Mouse (Mus musculus) thymus, adult 18-20 months (tissue): ENCODE data around the gene D930048N14Rik.
A peak's percentile ranks its signal among the peaks of the same experiment; 100 is the strongest.
"Not testable (repeated sequence)": the region's sequence is repeated elsewhere in the genome, so short reads cannot be mapped to it uniquely, and the experiment has no call there.

Experiments used
- DNase-seq, 2 experiments: peaks; one replicate each; pipeline ENCODE4 v3.0.0; 2022; ENCODE audit warnings: mixed read lengths in 2 of 2

Gene D930048N14Rik

GRCm38 (mm10) chr11:51629651-51630314, 21.0 kb upstream of the D930048N14Rik start:
- DNase-seq = no peak

- DNase-seq = no peak
Measured at GRCm38 (mm10) chr11:51632130-51632753, 18.5 kb upstream of the D930048N14Rik start.

DNA sequence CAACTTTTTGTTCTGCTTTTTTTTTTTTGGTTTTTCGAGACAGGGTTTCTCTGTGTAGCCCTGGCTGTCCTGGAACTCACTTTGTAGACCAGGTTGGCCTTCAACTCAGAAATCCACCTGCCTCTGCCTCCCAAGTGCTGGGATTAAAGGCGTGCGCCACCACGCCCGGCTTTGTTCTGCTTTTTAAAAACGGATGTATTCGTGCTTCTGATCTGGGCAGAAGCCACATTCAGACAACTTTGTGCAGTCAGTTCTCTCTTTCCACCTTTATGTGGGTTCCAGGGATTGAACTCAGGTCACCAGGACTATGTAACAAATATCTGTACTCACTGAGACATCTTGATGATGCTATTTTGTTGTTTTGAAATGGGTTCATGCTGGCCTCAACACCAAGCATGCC, 17.6 kb upstream of the D930048N14Rik start:
- DNase-seq = not testable (repeated sequence)

DNA sequence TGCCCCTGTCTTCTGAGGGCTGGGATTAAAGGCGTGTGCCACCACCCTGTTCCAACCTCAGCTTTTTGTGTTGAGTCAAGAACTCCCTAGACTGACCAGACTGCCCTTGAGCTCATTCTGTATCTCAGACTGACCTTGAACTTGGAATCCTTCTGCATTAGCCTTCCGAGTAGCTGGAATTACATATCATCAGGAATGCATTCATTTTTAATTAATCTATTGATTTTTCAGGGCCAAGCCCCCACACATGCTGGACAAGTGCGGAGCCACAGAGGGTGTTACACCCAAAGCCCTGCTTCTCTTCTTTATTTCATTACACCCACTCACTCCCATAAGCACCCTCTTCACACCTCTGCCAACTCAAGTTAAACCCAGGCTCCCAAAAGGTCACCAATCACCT, 17.0 kb upstream of the D930048N14Rik start:
- DNase-seq = no peak

GRCm38 (mm10) chr11:51635127-51635524, 15.6 kb upstream of the D930048N14Rik start:
- no peak for DNase-seq

GRCm38 (mm10) chr11:51635525-51636322, 15.0 kb upstream of the D930048N14Rik start, which contains the start of gene Rmnd5b:
Rmnd5b (minus strand) TSS chr11:51635896.
- DNase-seq = peak; percentile 74 to 85

DNA sequence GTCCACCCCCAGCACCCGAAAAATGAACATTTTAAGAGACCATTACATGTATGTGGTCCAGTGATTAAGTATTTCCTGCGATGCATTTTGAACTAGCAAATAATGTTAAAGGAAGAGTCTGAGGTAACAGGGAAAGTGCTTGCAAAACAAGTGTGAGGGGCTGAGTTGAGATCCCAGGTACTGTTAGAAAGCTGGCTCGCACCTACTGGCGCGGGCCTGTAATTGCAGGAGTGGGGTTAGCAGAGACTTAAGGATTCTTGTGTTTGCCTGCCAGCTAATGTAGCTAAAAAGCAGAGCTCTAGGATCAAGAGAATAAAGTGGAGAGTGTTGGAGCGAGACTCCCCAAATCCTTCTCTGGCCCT, 14.4 kb upstream of the D930048N14Rik start:
- DNase-seq = peak; percentile 67 to 74

DNA sequence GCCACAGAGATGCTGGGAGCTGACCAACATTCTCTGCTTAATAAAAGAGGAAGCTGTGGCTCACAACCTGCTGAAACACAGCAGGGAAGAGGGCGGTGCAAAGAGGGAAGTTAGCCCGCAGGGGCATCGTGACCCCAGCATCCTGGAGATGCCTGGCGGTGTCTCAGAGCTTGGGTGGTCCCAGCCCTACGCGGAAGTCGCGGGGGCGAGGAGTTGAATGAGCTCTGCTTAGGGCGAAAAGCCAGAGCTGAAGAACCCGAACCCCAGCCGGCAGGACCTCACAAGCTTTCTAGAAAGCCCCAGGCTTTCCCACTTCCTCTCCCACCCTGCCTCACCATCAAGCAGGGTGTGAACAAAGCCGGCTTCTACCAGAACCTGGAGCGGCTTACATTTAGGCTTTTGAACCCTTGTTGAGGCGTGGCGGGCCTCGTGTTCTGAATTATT, 12.8 kb upstream of the D930048N14Rik start:
- DNase-seq = peak; percentile 66 to 80

GRCm38 (mm10) chr11:51638497-51638896, 12.3 kb upstream of the D930048N14Rik start:
- DNase-seq = no peak

GRCm38 (mm10) chr11:51640748-51641147, 10.0 kb upstream of the D930048N14Rik start:
- no peak for DNase-seq

GRCm38 (mm10) chr11:51643202-51643601, 7.6 kb upstream of the D930048N14Rik start:
- DNase-seq = no peak

- DNase-seq = peak; percentile 70 to 74
Measured at GRCm38 (mm10) chr11:51643761-51644160, 7.0 kb upstream of the D930048N14Rik start.

GRCm38 (mm10) chr11:51644217-51644616, 6.5 kb upstream of the D930048N14Rik start:
- peak; percentile 80 to 88 for DNase-seq

DNA sequence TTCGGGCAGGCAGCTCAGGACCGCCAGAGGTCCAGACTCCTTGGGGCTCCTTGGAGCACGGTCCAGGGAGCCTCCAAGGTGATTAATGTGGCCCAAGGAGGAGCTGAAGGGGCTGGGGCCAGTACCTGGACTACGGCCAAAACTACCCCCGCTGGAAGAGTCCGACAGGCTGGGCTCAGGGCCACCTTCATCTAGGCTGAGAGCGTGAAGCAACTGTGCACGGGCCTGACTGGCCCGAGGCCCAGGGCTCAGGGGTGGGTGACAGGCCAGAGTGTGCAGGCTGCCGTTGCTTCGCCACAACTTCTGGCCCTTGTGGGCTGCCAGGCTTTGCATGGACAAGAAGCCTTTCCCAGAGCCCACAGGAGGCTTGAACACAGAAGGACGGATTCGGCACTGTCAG, 5.5 kb upstream of the D930048N14Rik start:
- DNase-seq = no peak

GRCm38 (mm10) chr11:51646245-51646644, 4.5 kb upstream of the D930048N14Rik start:
- DNase-seq = no peak

GRCm38 (mm10) chr11:51646751-51647667, 3.7 kb upstream of the D930048N14Rik start:
- DNase-seq = peak in 1 of 2 experiments; percentile 39

DNA sequence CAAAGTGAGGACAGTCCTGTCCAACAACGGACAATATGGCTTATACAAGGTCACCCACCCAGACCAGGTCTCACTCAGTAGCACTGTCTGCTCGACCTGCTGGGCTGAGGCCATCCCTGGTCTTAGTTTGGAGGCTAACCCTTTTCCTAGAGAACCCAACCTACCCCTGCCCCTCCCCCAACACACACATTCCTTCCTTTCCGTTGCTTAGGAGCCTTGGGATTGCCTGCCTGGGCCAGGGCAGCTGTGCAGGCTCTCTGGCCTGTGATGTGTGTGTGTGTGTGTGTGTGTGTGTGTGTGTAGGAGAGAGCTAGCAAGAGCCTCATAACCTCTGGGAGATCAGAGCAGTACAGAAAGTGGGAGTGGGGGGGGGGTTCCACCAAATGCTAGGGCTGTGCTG, 2.2 kb upstream of the D930048N14Rik start:
- DNase-seq = no peak

- no peak for DNase-seq
Measured at GRCm38 (mm10) chr11:51649111-51649888, 1.5 kb upstream of the D930048N14Rik start.

- no peak for DNase-seq
Measured at GRCm38 (mm10) chr11:51649889-51650199, 910 bp upstream of the D930048N14Rik start.

DNA sequence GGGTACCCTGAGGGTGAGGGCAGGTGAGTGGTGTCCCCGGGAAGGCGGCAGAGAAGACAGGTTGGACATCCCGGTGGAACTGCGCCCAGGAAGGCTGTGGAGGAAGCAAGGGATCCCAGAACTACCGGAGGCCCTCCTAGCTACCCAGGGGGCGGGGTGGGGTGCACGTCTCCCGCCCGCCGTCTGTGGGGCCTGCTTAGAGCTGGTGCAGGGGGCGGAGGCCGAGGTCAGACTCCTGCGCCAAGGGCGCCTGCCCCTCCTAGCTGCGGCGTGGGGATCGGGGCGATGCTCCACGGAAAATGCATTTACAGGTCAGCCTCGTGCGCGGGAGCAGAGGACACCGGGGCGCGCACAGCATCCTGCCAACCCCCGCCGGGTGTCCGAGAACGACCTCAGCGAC, 493 bp upstream of the D930048N14Rik start:
- DNase-seq = peak in 1 of 2 experiments; percentile 57

- no peak for DNase-seq
Measured at GRCm38 (mm10) chr11:51652889-51653418, 2.2 kb downstream of the D930048N14Rik start.

DNA sequence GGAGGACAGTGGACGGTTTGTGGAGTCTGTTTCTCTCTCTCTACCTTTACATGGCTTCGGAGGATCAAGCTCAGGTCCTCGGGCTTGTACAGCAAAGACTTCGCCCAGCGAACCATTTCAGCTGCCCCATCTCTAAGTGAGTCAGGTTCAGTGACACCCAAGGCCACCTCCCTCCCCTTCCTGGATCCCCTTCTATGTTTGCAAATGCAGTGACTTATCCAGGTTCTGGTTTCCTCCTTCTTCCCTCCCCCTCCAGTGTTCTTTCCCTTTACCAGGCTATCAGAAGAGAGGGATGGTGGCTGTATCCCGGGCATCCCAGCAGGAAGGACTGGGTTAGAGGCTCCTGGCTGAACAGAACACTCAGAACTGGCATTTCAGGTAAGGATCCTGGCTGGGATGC, 3.0 kb downstream of the D930048N14Rik start:
- DNase-seq = no peak
